Mouse (Mus musculus) intestine, embryonic 16.5 days (tissue): Measurements from ENCODE around the gene 1700030K09Rik. TPM values are rescaled to one million over a fixed set of nuclear protein-coding genes. Genes with fewer than 3 reads are reported as not detected.

Source experiments
- ATAC-seq: fragments of 200-750 bp; cut with Nextera tagmentation; 2 replicates; pipeline ENCODE4 v1.8.0; 2017; ENCODE audit warnings: moderate TSS enrichment, moderate library complexity
- H3K27ac ChIP-seq: fragments of 300-500 bp; sonication (generic); 2 replicates; pipeline ENCODE4 v1.5.1; 2014; ENCODE audit warnings: mild to moderate bottlenecking, low read length
- H3K27me3 ChIP-seq: fragments of 300-500 bp; sonication (generic); replicated peaks from 2 replicates; pipeline ENCODE4 v1.6.1; 2014; ENCODE audit warnings: low read length, control low read depth, mixed read lengths; ENCODE audit not compliant: control insufficient read depth, insufficient read depth
- H3K36me3 ChIP-seq: fragments of 300-500 bp; sonication (generic); 2 replicates; pipeline ENCODE4 v1.6.1; 2014; ENCODE audit warnings: low read length, control low read depth; ENCODE audit not compliant: control insufficient read depth, insufficient read depth
- H3K4me1 ChIP-seq: fragments of 300-500 bp; sonication (generic); 2 replicates; pipeline ENCODE4 v1.6.1; 2014; ENCODE audit warnings: low read length, control low read depth, mixed read lengths; ENCODE audit not compliant: control insufficient read depth, insufficient read depth
- H3K4me2 ChIP-seq: fragments of 300-500 bp; sonication (generic); 2 replicates; pipeline ENCODE4 v1.6.1; 2014; ENCODE audit warnings: low read depth, low read length, control low read depth
- H3K4me3 ChIP-seq: fragments of 300-500 bp; sonication (generic); 2 replicates; pipeline ENCODE4 v1.5.1; 2014; ENCODE audit warnings: mild to moderate bottlenecking, low read length
- H3K9ac ChIP-seq: fragments of 300-500 bp; sonication (generic); 2 replicates; pipeline ENCODE4 v1.6.1; 2014; ENCODE audit warnings: low read depth, low read length
- H3K9me3 ChIP-seq: fragments of 300-500 bp; sonication (generic); 2 replicates; pipeline ENCODE4 v1.6.1; 2016; ENCODE audit warnings: low read length, control low read depth; ENCODE audit not compliant: control insufficient read depth
- WGBS: fragments of 180-500 bp; shearing (Covaris S2); extraction: QIAGEN DNeasy Blood & Tissue Kit; methylation state at CpG from one replicate; pipeline ENCODE4 v1.1.7; 2014; 5-methylcytosine and 5-hydroxymethylcytosine counted together
- polyA plus RNA-seq: library from polyadenylated mRNA; unstranded; fragments of >200 nt; fragmentation: Nextera tagmentation; extraction: Ambion mirVana; gene quantifications from 2 replicates; pipeline ENCODE4 v1.2.1, GENCODE M21; 2015

Gene 1700030K09Rik
- polyA plus RNA-seq, 1 experiment from 2014 or later: 11.5 TPM

- H3K36me3 ChIP-seq: peaks cover 20% of the 10 kb centered on the region
- ATAC-seq: no peak
- 82% methylated on average over 6 of the region's 6 CpGs for WGBS
- H3K4me3 ChIP-seq: no peak overlapping the region
- no peak overlapping the region for H3K27ac ChIP-seq
- H3K27me3 ChIP-seq: no peaks in the 10 kb centered on the region
- no peak overlapping the region for H3K4me2 ChIP-seq
- H3K9me3 ChIP-seq: no peaks in the 10 kb centered on the region
- peaks cover 12% of the 10 kb centered on the region for H3K4me1 ChIP-seq
- H3K9ac ChIP-seq: no peak overlapping the region
These were observed 41.9 kb downstream of the 1700030K09Rik start for GRCm38 (mm10) chr8:72485456-72486199.

- Histone ChIP-seq H3K4me1 (peaks cover 20% of the 10 kb centered on the region), H3K27me3 (no peaks in the 10 kb centered on the region), H3K27ac (no peak overlapping the region), H3K4me2 (no peak overlapping the region), H3K36me3 (peaks cover 20% of the 10 kb centered on the region), H3K9me3 (no peaks in the 10 kb centered on the region), H3K9ac (no peak overlapping the region), H3K4me3 (no peak overlapping the region)
- ATAC-seq: no peak
These were observed 43.3 kb downstream of the 1700030K09Rik start for GRCm38 (mm10) chr8:72487014-72487413.

GRCm38 (mm10) chr8:72491017-72491416 lies 47.3 kb downstream of the 1700030K09Rik start:
- Histone ChIP-seq H3K27ac (no peak overlapping the region), H3K27me3 (no peaks in the 10 kb centered on the region), H3K36me3 (peaks cover 16% of the 10 kb centered on the region), H3K9ac (no peak overlapping the region), H3K4me3 (peak overlapping the region; percentile 97), H3K4me2 (peak overlapping the region; percentile 69), H3K4me1 (peaks cover 30% of the 10 kb centered on the region), H3K9me3 (no peaks in the 10 kb centered on the region)
- no peak for ATAC-seq
- WGBS: 70% methylated on average over 2 of the region's 2 CpGs

- ATAC-seq: peak; percentile 54
- Histone ChIP-seq H3K36me3 (peaks cover 18% of the 10 kb centered on the region), H3K9ac (peak within 1 kb of the TSS; percentile 93), H3K9me3 (no peaks in the 10 kb centered on the region), H3K4me2 (peak within 1 kb of the TSS; percentile 85), H3K4me3 (peak within 1 kb of the TSS; percentile 97), H3K4me1 (peaks cover 30% of the 10 kb centered on the region), H3K27ac (peak within 1 kb of the TSS; percentile 90), H3K27me3 (no peaks in the 10 kb centered on the region)
- WGBS: under 1% methylated on average over 97 of the region's 98 CpGs
These were observed 48.3 kb downstream of the 1700030K09Rik start, which contains the start of gene Slc35e1 for GRCm38 (mm10) chr8:72491680-72492621. TSS of gene Slc35e1 (minus strand) at chr8:72492614.

GRCm38 (mm10) chr8:72492622-72493081 lies 49.0 kb downstream of the 1700030K09Rik start:
- WGBS: under 1% methylated on average over 49 of the region's 56 CpGs

GRCm38 (mm10) chr8:72493381-72493780 lies 49.7 kb downstream of the 1700030K09Rik start:
- H3K9me3 ChIP-seq: no peaks in the 10 kb centered on the region
- no peaks in the 10 kb centered on the region for H3K27me3 ChIP-seq
- peaks cover 30% of the 10 kb centered on the region for H3K4me1 ChIP-seq
- H3K36me3 ChIP-seq: peaks cover 17% of the 10 kb centered on the region
- peak overlapping the region; percentile 69 for H3K9ac ChIP-seq
- 10% methylated on average over 8 of the region's 8 CpGs for WGBS
- ATAC-seq: no peak
- H3K27ac ChIP-seq: no peak overlapping the region
- peak overlapping the region; percentile 85 for H3K4me2 ChIP-seq
- H3K4me3 ChIP-seq: peak overlapping the region; percentile 72

More at GRCm38 (mm10) chr8:72492622-72493081, 49.0 kb downstream of the 1700030K09Rik start:
- H3K4me3 ChIP-seq: peak overlapping the region; percentile 97
- H3K27me3 ChIP-seq: no peaks in the 10 kb centered on the region
- ATAC-seq: peak; percentile 96
- peaks cover 30% of the 10 kb centered on the region for H3K4me1 ChIP-seq
- no peaks in the 10 kb centered on the region for H3K9me3 ChIP-seq
- peak overlapping the region; percentile 93 for H3K9ac ChIP-seq
- peaks cover 17% of the 10 kb centered on the region for H3K36me3 ChIP-seq
- peak overlapping the region; percentile 85 for H3K4me2 ChIP-seq
- peak overlapping the region; percentile 90 for H3K27ac ChIP-seq

- Histone ChIP-seq H3K9me3 (no peaks in the 10 kb centered on the region), H3K27me3 (no peaks in the 10 kb centered on the region), H3K9ac (no peak overlapping the region), H3K36me3 (peaks cover 17% of the 10 kb centered on the region), H3K4me2 (no peak overlapping the region), H3K27ac (no peak overlapping the region), H3K4me1 (peaks cover 24% of the 10 kb centered on the region), H3K4me3 (no peak overlapping the region)
- 87% methylated on average over 23 of the region's 23 CpGs for WGBS
- ATAC-seq: no peak
These were observed 51.9 kb downstream of the 1700030K09Rik start for GRCm38 (mm10) chr8:72495411-72496111.

GRCm38 (mm10) chr8:72496217-72496616 lies 52.5 kb downstream of the 1700030K09Rik start:
- H3K4me3 ChIP-seq: no peak overlapping the region
- no peaks in the 10 kb centered on the region for H3K9me3 ChIP-seq
- no peak overlapping the region for H3K27ac ChIP-seq
- no peak for ATAC-seq
- H3K9ac ChIP-seq: no peak overlapping the region
- H3K27me3 ChIP-seq: no peaks in the 10 kb centered on the region
- no peak overlapping the region for H3K4me2 ChIP-seq
- 92% methylated on average over 19 of the region's 19 CpGs for WGBS
- H3K4me1 ChIP-seq: peaks cover 21% of the 10 kb centered on the region
- H3K36me3 ChIP-seq: peaks cover 17% of the 10 kb centered on the region

GRCm38 (mm10) chr8:72497911-72498310 lies 54.2 kb downstream of the 1700030K09Rik start:
- peaks cover 16% of the 10 kb centered on the region for H3K4me1 ChIP-seq
- H3K9me3 ChIP-seq: no peaks in the 10 kb centered on the region
- H3K36me3 ChIP-seq: peaks cover 17% of the 10 kb centered on the region
- WGBS: 66% methylated on average over 1 of the region's 1 CpGs
- H3K9ac ChIP-seq: no peak overlapping the region
- no peak overlapping the region for H3K4me3 ChIP-seq
- no peaks in the 10 kb centered on the region for H3K27me3 ChIP-seq
- ATAC-seq: no peak
- no peak overlapping the region for H3K4me2 ChIP-seq
- no peak overlapping the region for H3K27ac ChIP-seq
